Mouse (Mus musculus): Measurements from ENCODE around the gene Myo10. TPM values are rescaled to one million over a fixed set of nuclear protein-coding genes. Genes with fewer than 3 reads are reported as not detected.
A peak's percentile ranks its signal among the peaks of the same experiment; 100 is the strongest.

Gene Myo10
- total RNA-seq, 2 experiments from 2014 or later, result 65.4 to 82.1 TPM

GRCm38 (mm10) chr15:25645862-25646261, 23.5 kb downstream of the Myo10 start:
- intact Hi-C loops (cut with DNase I), result no loop called here

GRCm38 (mm10) chr15:25648287-25648686, 26.0 kb downstream of the Myo10 start:
- intact Hi-C loops (cut with DNase I), result no loop called here
- no peak for DNase-seq

More at GRCm38 (mm10) chr15:25645862-25646261, 23.5 kb downstream of the Myo10 start:
- no peak for DNase-seq

GRCm38 (mm10) chr15:25650371-25650770, 28.0 kb downstream of the Myo10 start:
- intact Hi-C loops (cut with DNase I), result no loop called here
- peak in 1 of 2 experiments; percentile 20 for DNase-seq

GRCm38 (mm10) chr15:25651820-25652219, 29.5 kb downstream of the Myo10 start:
- intact Hi-C loops (cut with DNase I), result no loop called here

GRCm38 (mm10) chr15:25652368-25652767, 30.0 kb downstream of the Myo10 start:
- intact Hi-C loops (cut with DNase I), result no loop called here
- no peak for DNase-seq

More at GRCm38 (mm10) chr15:25651820-25652219, 29.5 kb downstream of the Myo10 start:
- DNase-seq, result no peak

- intact Hi-C loops (cut with DNase I), result no loop called here
- no peak for DNase-seq
Measured at GRCm38 (mm10) chr15:25652933-25653332, 30.6 kb downstream of the Myo10 start.

- intact Hi-C loops (cut with DNase I), result no loop called here
- no peak for DNase-seq
Measured at GRCm38 (mm10) chr15:25653680-25654079, 31.4 kb downstream of the Myo10 start.

- no peak for DNase-seq
- intact Hi-C loops (cut with DNase I), result no loop called here
Measured at GRCm38 (mm10) chr15:25662833-25663519, 40.7 kb downstream of the Myo10 start.

GRCm38 (mm10) chr15:25669283-25670247, 47.2 kb downstream of the Myo10 start:
- no peak for DNase-seq

GRCm38 (mm10) chr15:25673231-25673980, 51.1 kb downstream of the Myo10 start:
- intact Hi-C loops (cut with DNase I), result no loop called here
- DNase-seq, result no peak

More at GRCm38 (mm10) chr15:25669283-25670247, 47.2 kb downstream of the Myo10 start:
- intact Hi-C loops (cut with DNase I), result no loop called here

GRCm38 (mm10) chr15:25674099-25674931, 52.0 kb downstream of the Myo10 start:
- intact Hi-C loops (cut with DNase I), result no loop called here
- DNase-seq, result no peak

GRCm38 (mm10) chr15:25674932-25675250, 52.6 kb downstream of the Myo10 start:
- intact Hi-C loops (cut with DNase I), result no loop called here
- no peak for DNase-seq

GRCm38 (mm10) chr15:25675359-25675758, 53.0 kb downstream of the Myo10 start:
- no peak for DNase-seq
- intact Hi-C loops (cut with DNase I), result no loop called here

- intact Hi-C loops (cut with DNase I), result no loop called here
- no peak for DNase-seq
Measured at GRCm38 (mm10) chr15:25676056-25676785, 53.9 kb downstream of the Myo10 start.

GRCm38 (mm10) chr15:25679081-25679480, 56.8 kb downstream of the Myo10 start:
- peak; percentile 23 to 36 for DNase-seq
- intact Hi-C loops (cut with DNase I), result no loop called here

- no peak for DNase-seq
- intact Hi-C loops (cut with DNase I), result no loop called here
Measured at GRCm38 (mm10) chr15:25679616-25680015, 57.3 kb downstream of the Myo10 start.

GRCm38 (mm10) chr15:25680269-25680818, 58.0 kb downstream of the Myo10 start:
- DNase-seq, result no peak
- intact Hi-C loops (cut with DNase I), result no loop called here

- intact Hi-C loops (cut with DNase I), result no loop called here
- no peak for DNase-seq
Measured at GRCm38 (mm10) chr15:25682953-25683507, 60.7 kb downstream of the Myo10 start.

- intact Hi-C loops (cut with DNase I), result no loop called here
Measured at GRCm38 (mm10) chr15:25685186-25685585, 62.9 kb downstream of the Myo10 start.

More at GRCm38 (mm10) chr15:25685186-25685585, 62.9 kb downstream of the Myo10 start:
- no peak for DNase-seq

Measured in heart, postnatal 36 days (tissue).